Mouse (Mus musculus): Measurements from ENCODE around the gene Cfap161.
A peak's percentile ranks its signal among the peaks of the same experiment; 100 is the strongest.

Cfap161 gene

DNA sequence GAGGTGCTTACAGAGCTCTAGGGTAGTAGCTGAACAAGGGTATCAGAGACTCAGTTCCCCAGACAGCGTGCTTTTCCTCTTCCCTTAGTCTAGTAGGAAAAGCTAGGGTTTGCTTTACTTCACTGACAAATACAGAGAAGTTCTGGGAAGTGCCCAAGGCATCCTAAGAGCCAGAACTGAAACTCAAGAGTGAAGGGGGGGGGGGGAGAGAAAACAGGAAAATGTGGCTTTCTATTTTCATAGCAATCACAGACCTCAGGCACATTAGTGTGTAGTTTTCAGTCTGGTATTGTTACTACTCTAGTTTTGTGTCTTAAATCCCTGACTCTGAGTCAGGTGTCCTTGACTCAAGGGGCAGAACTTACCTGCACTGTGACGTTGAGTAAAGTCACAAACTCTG is 7.3 kb upstream of the Cfap161 start:
- DNase-seq (ENCODE audit: low spot score in 2 of 2): no peak

DNA sequence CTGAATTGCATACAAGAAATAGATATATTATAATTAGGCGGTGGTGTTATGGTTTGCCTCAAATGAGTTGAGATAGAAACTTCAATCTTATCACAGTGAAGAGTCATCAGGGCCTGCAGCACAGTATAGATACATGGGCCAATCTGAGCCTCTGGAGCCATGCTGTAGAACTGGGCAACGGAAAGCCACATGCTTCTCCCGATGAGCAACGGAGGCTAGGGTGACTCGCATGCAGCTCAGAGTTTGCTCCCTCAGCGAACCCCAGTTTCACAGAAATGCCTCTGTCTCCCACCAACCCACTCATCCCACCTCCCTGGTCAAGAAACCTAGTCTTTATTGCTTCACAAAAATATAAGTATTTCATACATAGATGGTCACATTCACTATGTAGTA is 6.8 kb upstream of the Cfap161 start:
- DNase-seq (ENCODE audit: low spot score in 2 of 2): no peak

DNA sequence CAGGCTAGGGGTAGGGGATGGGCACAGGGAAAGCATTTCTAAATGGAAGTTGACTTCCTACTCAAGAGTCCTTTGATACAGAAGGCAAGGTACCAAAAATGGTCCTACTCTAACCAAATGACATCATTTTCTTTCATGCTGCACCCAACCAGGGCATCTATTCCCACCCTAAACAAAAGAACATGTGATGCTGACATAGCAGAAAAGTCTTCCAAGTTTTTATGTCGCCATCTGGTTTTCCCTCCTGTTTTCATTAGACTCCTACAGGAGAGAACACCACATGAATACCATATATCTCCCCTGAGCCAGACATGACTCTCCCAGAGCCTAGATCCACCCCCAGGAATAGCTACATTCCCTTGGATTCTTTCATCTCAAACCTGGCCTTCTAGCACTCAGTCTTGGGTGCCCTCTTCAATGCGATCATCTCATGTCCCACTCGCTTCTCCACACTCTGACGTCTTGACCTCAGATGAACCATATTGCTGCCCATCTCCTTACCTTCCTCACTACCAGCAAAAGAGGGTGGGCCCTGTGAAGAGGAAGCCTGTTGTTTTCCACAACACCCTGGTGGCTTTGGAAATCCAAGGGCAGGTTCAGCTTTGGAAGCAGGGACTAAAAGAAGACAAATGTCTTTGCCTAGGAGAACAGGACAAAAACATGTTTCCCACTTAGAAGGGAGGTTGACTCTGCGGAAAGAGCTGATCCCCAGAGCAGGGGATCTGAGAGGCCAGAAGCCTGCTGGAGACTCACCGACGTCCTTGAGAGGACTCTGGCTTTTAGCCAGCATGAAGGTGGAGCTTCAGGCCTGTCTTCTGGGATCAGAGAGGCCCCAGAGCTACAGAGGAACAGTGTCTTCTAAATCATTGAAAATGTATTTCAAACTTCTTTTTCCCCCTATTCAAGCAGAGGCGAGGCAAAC is 6.1 kb upstream of the Cfap161 start:
- no peak for DNase-seq (ENCODE audit: low spot score in 2 of 2)

DNA sequence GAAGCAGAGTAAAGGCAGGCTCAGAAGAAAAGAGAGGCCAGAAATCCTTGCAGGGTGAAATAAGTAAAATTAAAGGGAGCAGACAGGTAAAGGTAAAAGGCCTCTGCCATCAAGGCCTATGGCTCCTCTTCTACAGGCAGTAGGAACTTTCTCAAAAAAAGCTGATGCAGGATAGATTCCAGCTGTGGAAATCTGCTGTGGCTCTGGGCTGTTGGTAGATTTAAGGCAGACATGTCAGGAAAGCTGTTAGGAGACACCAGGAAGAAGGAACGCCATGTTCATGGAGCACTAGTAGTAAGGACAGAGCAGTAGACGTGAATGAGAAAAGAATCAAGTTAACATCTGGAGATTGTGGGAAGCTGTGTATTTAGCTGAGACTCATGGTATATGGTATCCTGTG is 5.4 kb upstream of the Cfap161 start:
- DNase-seq (ENCODE audit: low spot score in 2 of 2): no peak

DNA sequence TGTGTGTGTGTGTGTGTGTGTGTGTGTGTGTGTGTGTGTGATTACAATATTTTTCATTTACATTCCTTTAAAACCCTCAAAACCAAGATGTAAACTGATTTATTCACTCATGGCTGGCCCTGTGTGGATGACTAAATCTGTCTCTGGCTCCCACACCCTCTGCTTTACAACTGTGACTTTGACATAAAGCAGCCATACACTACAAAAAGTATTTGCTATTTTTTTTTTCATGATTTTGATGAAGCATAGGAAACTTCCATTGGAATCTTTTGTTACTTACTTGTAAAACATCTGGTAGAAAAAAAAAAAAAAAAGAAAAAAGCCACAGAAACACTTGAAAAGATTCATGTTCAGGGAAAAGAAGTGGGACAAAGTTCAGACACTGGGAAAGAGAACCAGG is 3.3 kb upstream of the Cfap161 start:
- DNase-seq (ENCODE audit: low spot score in 2 of 2): no peak

DNA sequence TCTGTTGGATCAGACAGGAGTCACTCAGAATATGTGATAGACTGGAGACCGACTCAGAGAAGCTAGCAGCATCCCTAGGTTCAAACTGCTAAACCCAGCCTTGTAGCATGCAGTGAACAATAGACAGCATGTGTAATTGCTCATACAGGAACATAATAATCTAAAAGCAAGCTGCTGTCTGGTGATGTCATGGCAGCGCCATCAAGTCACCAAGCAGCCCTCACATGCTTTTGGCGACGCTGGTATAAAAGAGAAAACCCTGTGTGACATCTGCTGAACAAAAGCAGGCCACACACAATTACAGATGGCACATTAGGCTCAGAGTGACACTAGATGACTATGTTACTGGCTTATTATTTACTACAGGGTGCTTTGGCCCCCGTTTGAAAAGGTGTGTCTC is 1.5 kb upstream of the Cfap161 start:
- DNase-seq (ENCODE audit: low spot score in 2 of 2): no peak

DNA sequence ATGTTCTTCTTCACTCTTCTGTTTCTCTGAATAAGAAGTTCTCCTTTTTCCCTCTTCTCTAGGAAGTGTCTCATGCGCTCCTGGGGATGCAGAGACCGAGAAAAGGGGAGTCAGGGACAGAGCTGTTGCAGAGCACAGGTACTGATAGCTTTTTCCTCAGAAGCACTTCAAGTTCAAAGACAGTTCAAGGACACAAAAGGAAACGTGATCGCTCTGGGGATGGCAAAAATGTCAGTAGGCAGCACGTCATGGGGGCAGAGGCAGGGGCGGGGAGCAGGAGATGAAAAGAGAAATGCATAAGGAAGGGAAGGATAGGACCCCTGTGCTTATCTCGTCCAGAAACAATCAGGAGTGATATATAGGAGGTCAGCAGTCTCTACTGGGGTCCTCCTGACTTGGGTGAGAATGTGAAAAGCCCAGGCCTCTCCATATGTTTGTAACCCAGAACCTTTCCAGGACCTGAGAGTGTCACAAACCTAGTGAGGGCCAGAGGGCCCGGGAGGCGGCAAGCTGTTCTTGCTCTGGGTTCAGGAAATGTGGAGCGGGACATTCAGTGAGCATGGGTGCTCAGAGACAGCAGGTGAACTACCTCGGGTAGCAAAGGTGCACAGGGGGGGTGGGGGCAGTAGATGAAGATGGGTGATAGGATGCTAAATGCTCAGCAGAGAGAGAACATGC is 535 bp downstream of the Cfap161 start:
- DNase-seq (ENCODE audit: low spot score in 2 of 2): no peak

DNA sequence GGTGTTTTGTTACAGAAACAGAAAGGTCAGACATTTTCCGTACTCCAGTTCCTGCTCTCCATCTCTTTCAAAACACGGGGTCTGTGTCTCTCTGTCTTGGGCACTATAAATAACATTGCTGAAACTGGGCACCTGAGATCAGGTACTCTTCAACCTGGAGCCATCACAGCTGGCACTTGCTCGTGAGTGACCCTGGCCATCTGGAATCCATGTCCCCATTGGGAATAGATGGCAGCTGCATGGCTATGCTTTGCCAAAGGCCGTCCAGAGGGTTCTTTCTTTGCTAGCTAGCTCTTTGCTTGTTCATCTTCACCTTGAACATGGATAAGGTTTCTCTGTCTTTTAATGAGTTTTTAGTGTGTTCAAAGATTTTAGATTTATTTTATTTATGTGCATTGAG is 13.8 kb downstream of the Cfap161 start:
- DNase-seq (ENCODE audit: low spot score in 2 of 2): peak in 1 of 2 experiments; percentile 5

DNA sequence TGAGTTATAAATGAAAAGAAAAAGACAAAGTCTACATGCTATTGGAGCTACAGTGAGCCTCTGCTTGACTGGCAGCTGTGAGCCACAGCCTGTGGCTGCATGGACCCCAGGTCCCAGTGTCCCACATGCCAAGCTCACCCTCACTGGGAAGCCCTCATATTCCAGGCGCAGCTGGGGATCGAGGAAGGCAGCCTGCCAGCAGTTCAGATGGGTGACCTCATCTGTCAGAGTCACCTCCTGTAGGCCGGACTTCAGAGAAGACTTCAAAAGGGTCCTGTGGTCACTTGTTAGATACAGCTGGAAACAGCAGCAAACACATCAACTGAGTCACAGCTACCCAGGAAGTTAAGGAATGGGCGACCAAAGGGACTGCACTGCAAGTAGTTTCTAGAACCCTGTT is 14.7 kb downstream of the Cfap161 start:
- peak in 1 of 2 experiments; percentile 12 for DNase-seq (ENCODE audit: low spot score in 2 of 2)

DNA sequence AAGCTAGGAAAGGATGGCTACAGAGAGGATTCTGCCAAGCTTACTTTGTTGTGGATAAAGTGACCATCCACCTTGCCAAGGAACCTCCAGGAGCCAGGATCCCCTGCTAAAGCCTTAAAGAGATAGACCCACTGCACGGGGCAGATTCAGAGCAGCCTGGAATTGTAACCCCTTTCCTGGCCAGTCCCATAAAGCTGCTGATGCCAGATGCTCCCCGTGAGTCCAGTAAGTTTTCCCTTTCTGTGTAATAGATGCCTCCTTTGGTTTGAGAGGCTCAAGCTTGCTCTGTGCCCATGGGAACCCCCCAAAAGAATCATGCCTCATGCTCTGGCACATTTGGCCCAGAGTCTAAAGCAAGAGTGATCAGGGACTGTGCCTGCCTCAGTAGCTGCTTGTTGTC is 15.7 kb downstream of the Cfap161 start:
- no peak for DNase-seq (ENCODE audit: low spot score in 2 of 2)

DNA sequence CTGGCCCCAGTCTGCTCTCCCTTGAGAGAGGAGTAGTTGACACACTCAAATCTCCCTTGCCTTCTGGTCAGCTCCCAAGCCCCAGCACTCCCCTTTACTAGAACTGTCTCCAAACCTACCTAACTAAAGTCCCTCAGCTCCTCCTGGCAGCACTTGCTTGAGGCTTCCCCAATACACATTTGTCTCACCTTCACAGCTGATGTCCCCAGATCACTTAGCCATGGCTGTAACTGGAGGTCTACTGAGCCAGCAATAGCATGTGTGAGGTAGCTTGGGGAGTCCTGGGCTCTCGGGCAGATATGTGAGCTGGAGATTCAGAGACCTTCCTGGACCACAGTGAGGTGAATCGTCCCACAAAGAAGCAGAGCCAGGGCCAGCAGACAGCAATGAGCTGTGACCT is 16.2 kb downstream of the Cfap161 start:
- DNase-seq (ENCODE audit: low spot score in 2 of 2): no peak

DNA sequence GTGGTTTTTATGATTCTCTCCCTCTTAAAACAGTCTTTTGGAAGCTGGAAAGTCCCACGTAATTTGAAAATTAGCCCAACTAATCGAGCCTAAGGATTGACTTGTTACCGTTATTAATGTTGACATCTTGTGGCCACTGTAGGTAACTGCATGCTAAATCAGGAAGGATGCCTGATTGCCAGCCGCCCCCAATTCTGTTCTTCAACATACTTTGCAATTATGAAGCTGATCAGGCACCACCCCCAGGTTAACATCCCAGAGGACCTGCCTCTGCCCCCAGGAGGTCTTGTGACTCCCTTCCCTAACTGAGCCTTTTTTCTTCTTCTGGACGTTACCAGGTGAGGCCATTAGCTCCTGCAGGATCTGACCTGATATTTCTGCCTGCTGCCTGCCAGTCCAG is 20.0 kb downstream of the Cfap161 start:
- peak; percentile 36 to 55 for DNase-seq (ENCODE audit: low spot score in 2 of 2)

DNA sequence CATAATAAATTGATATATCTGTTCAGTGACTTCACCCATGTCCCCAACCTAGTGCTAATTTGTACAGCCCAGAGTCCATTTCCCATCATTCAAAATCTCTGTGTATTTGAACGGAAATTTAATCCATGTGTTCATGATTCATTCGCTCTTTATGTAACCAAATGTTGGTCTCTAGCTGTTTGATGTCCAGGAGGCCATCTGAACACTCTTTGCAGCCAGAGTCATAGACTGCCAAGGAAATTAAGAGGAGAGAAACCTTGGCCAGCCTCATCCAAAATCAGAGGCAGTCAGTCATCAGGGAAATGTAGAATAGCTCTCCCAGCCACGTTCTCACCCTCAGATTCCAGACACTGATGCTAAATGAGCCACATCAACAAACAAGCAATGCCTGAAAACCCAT is 31.0 kb downstream of the Cfap161 start:
- no peak for DNase-seq (ENCODE audit: low spot score in 2 of 2)

DNA sequence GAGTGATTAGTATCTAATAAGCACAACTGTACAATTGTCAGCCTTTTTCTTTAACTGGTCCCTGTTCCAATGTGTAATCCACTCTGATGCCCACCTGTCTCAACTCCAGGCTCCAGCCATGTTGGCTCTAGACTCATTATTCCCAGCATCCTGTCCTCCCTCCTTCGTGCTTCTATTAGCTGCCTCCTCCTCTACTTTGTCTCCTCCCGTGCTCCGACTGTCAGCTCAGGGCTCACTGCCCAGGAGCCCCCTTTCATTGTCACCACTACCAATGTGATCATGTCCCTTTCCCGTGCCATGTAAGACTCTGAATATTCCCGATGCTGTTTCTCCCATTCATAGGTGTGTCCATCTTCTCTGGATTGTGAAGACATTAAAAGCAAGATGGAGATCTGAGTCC is 32.3 kb downstream of the Cfap161 start:
- no peak for DNase-seq (ENCODE audit: low spot score in 2 of 2)

DNA sequence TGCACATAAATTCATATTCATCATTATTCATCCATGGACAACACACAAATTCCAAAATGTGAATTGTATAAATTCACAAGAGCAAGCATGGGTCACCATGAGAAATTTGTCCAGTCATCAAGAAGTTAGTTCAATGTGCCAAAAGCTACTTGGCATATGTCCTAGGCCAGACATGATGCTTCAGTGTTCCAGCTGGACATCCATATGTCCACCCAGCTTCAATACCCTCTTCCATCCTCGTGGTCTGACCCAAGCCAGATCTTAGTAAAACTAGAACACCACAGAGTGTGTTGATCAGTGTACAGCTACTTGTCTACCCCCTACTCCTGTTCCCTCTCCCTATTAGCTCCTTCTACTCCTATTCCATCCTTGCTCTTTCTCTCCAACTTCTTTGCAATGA is 43.6 kb downstream of the Cfap161 start:
- DNase-seq (ENCODE audit: low spot score in 2 of 2): no peak

DNA sequence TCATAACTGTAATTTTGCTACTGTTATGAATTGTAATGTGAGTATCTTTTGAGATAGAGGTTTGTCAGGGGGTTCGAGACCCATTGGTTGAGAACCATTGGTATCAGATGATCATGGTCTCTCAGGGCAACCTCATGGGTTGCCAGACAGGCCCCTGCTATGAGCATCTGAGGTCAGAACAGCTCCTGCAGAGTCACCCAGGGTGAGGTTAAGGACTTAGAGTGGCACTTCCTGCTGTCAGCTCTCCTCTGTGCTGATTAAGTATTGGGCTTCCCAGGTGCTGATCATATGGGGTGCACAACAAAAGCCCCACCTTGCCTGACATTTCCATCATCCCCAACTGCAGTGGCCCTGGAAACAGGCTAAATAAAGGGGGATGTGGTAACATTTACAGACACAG is 46.3 kb downstream of the Cfap161 start:
- DNase-seq (ENCODE audit: low spot score in 2 of 2): no peak

DNA sequence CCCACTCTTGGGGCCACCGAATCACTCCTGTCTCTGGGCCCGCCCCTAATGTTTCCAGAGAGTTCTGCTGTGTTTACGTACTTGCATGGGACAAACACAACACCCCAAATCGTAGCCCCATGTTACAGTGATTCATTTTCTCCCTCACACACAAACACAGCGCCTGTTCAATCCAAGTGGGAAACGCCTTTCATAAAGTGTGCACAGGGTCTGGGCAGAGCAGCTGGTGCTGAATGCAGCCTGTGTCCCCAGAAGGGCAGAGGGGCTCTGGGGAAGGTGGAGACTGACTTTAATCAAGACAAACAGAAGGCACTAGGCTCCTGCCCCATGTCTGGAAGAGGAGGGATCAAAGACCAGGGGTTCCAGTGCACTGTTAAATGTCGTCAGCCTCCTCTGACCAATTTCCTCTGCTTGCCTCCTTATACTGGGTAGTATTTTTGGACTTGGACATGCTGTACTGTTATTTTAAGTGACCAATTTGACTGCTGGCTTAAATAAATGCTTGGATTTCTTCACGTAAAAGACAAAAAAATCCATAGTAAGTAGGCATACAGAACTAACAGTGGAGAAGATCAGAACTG is 48.5 kb downstream of the Cfap161 start:
- DNase-seq (ENCODE audit: low spot score in 2 of 2): no peak

DNA sequence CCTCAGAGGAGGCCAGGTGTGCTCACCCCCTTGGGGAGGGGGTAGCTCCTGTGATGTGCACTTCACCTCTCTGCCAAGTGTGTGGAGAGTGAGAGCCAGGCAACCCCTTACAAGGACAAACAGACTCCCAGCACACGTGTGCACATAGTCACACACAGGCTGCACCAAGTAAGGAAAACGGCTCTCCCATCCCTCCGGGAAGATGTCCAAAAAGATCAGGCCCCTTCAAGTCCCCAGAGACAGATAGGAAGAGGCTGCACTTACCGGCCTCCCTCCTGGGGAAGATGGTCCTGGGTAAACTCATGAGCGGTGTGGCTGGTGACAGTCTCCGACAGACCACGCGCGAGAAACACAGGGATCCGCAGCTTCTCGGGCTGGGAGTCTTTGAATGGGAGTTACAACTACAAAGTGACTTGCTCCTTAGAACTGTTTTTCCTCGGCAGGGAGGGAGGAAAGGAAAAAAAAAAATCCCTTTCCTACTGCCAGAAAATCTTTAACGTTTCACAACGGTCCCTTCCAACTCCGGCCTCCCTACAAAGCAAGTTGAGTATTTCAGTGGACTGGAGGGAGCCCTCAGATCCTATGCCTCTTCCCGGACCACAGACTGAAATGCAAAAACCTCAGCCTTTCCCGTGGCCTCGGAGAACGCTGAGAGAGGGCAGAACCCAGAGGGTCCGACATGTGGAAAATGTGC is 49.1 kb downstream of the Cfap161 start, which contains the start of gene Il16:
Gene Il16, minus strand, starts transcription at position 314 of the 694 bp plus-strand sequence.
- DNase-seq (ENCODE audit: low spot score in 2 of 2): no peak

DNA sequence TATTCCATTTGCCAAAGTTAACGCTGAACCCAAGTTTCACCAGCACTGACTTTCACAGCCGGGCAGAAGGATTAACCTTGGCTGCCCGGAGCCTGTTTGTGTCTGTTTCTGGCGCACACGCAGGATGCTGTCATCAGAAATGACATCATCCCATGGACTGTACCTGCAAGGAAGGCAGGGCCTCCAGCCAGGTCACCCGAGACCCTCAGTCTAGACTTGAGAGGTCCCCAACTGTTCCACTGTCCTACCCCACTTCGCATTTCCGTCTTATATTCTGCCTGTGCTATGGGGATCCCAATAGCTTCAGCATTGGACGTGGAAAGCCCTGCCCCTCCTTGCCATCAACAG is 49.6 kb downstream of the Cfap161 start:
- no peak for DNase-seq (ENCODE audit: low spot score in 2 of 2)

DNA sequence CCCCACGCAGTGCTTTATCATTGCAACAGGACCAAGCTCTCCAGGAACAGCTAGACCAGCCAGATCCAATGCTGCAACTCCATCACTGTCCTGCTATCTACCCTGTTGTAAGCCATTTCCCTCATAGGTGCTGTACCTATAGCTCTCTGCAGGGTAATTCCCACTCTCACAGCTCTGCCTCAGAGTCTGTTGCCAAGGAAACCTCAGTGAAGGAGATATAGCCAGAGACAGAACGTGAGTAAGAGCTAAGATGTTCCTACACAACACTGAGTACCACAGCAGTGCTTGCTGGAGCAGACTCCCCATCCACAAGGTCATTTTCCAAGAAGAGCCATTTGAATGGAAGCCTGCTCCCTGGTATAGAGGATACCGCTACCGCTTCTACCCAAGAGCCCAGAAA is 50.4 kb downstream of the Cfap161 start:
- DNase-seq (ENCODE audit: low spot score in 2 of 2): peak in 1 of 2 experiments; percentile 54

DNA sequence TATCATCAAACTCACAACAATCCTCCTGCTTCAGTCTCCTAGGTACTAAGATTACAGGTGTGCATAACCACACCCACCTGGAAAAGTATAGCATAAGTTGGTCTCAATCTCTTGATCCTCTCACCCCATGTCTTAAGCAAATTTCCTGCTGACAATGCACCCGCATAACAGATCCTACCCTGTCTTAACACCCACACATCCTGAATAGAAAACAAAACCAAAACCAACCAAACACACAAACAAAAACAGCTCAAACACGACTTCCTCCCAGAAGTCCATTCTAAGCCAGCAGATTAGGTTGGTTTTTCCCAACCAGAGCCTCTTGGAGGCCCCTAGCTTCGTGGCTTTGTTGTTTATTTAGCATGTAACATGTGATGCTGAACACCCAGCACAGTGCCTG is 52.0 kb downstream of the Cfap161 start:
- no peak for DNase-seq (ENCODE audit: low spot score in 2 of 2)

DNA sequence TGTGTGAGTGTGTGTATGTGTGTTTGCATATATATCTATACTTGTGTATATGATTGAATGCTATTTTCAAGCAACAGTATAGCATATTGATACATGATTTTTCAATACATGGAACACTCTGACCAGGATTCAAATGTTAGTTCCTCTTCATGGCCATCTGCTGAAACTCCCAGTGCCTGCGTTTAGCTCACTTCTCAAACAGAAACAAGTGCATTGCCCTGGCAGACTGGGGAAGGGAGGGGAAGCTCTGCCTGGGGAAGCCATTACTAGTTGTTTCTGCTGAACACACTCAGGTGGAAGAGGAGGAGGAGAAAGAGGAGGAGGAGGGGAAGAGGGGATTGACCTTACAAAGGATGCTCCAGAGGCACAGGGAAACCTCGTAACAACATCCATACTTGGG is 52.7 kb downstream of the Cfap161 start:
- no peak for DNase-seq (ENCODE audit: low spot score in 2 of 2)
